Mouse (Mus musculus) cerebellum, adult 2 months (tissue): Measurements from ENCODE around the gene Noxred1.

Source experiments
- CTCF ChIP-seq: fragments of 200-500 bp; IDR thresholded peaks from 2 replicates; pipeline ENCODE4 v1.5.1; 2011; ENCODE audit warnings: low read depth, mild to moderate bottlenecking, control low read depth, low read length, moderate library complexity, borderline replicate concordance; ENCODE audit not compliant: insufficient read depth
- POLR2A ChIP-seq: fragments of 200-500 bp; IDR thresholded peaks from 2 replicates; pipeline ENCODE4 v1.6.1; 2011; ENCODE audit warnings: low read length, control low read depth, borderline replicate concordance; ENCODE audit not compliant: insufficient read depth

DNA sequence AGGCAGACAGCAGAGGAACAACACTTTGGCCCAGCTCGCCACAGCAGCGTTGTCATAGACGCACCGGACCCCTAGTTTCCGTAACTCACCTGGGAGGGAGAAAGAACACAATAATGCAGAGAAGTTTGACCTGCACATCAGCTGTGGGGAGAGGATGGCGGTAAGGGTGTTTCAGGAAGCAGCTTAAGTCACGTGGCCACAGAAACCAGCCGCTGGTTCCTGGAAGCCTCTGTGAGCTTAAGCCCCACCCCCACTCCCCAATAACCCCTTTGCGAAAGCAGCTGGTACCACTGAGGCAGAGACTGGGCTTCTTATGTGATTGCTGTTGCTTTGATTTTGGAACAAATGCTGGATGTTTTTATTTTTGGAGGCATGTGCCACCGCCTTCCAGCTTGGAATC, 13.6 kb downstream of the Noxred1 start:
- no peak for TF ChIP-seq CTCF
- TF ChIP-seq POLR2A, result no peak
